Mouse (Mus musculus) CH12.LX (cell line): ENCODE results near the gene 2300002M23Rik.

Experiments used
- CHD2 ChIP-seq: IDR thresholded peaks from 2 replicates; pipeline ENCODE4 v1.6.1; 2011; ENCODE audit warnings: low read length, improper control_type of control experiment
- EP300 ChIP-seq: IDR thresholded peaks from 2 replicates; pipeline ENCODE4 v1.6.1; 2011; ENCODE audit warnings: low read length, improper control_type of control experiment
- RCOR1 ChIP-seq: conservative IDR thresholded peaks from 2 replicates; pipeline ENCODE4 v1.6.1; 2012; ENCODE audit warnings: low read depth, mild to moderate bottlenecking, inconsistent platforms, low read length, improper control_type of control experiment

DNA sequence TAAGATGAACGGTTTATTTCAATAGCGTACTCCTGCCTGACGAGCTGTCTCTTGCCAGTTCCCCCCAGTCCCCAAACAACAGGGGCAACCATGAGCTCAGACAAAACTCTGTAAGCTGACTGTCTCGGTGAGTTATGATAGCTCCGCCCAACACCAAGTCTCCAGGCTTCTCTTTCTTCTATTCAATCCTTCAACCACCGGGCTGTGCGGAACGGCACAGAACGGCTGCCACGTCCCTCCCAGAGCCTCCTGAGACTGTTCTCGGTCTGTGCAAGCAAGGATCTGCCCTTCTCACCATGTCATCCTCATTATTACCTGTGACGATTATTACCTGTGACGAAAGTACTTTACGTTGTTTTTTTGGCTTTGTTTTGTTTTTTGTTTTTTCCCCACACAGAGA lies 3.6 kb downstream of the 2300002M23Rik start:
- no peak for TF ChIP-seq EP300
- no peak for TF ChIP-seq RCOR1
- TF ChIP-seq CHD2, result no peak
